Mouse (Mus musculus) lung, embryonic 15.5 days (tissue): Measurements from ENCODE around the gene Col15a1. TPM values are rescaled to one million over a fixed set of nuclear protein-coding genes. Genes with fewer than 3 reads are reported as not detected.
A peak's percentile ranks its signal among the peaks of the same experiment; 100 is the strongest.

Source experiments
- ATAC-seq: fragments of 200-750 bp; cut with Nextera tagmentation; 2 replicates; pipeline ENCODE4 v1.8.0; 2017; ENCODE audit warnings: moderate number of reproducible peaks, borderline replicate concordance; ENCODE audit not compliant: low FRiP score, low TSS enrichment; ENCODE audit errors: extremely low read depth
- H3K27ac ChIP-seq: fragments of 300-500 bp; sonication (generic); 2 replicates; pipeline ENCODE4 v1.5.1; 2015; ENCODE audit warnings: moderate library complexity, mild to moderate bottlenecking, inconsistent platforms
- H3K27me3 ChIP-seq: fragments of 300-500 bp; sonication (generic); 2 replicates; pipeline ENCODE4 v1.6.1; 2015; ENCODE audit warnings: inconsistent platforms
- H3K36me3 ChIP-seq: fragments of 300-500 bp; sonication (generic); 2 replicates; pipeline ENCODE4 v1.6.1; 2015; ENCODE audit warnings: inconsistent platforms
- H3K4me1 ChIP-seq: fragments of 300-500 bp; sonication (generic); 2 replicates; pipeline ENCODE4 v1.6.1; 2015; ENCODE audit warnings: inconsistent platforms
- H3K4me2 ChIP-seq: fragments of 300-500 bp; sonication (generic); 2 replicates; pipeline ENCODE4 v1.6.1; 2015; ENCODE audit warnings: inconsistent platforms, mild to moderate bottlenecking, moderate library complexity
- H3K4me3 ChIP-seq: fragments of 300-500 bp; sonication (generic); 2 replicates; pipeline ENCODE4 v1.5.1; 2015; ENCODE audit warnings: mild to moderate bottlenecking, inconsistent platforms
- H3K9ac ChIP-seq: fragments of 300-500 bp; sonication (generic); 2 replicates; pipeline ENCODE4 v1.6.1; 2015; ENCODE audit warnings: inconsistent platforms
- H3K9me3 ChIP-seq: fragments of 300-500 bp; sonication (generic); 2 replicates; pipeline ENCODE4 v1.6.1; 2016; ENCODE audit warnings: inconsistent platforms
- WGBS: fragments of 180-500 bp; shearing (Covaris S2); methylation state at CpG from one replicate; pipeline ENCODE4 v1.1.7; 2015; 5-methylcytosine and 5-hydroxymethylcytosine counted together
- polyA plus RNA-seq: library from polyadenylated mRNA; unstranded; fragments of >200 nt; fragmentation: Nextera tagmentation; extraction: Ambion mirVana; gene quantifications from 2 replicates; pipeline ENCODE4 v1.2.1, GENCODE M21; 2015

Col15a1 gene
- polyA plus RNA-seq, 1 experiment from 2014 or later: 25.8 TPM

DNA sequence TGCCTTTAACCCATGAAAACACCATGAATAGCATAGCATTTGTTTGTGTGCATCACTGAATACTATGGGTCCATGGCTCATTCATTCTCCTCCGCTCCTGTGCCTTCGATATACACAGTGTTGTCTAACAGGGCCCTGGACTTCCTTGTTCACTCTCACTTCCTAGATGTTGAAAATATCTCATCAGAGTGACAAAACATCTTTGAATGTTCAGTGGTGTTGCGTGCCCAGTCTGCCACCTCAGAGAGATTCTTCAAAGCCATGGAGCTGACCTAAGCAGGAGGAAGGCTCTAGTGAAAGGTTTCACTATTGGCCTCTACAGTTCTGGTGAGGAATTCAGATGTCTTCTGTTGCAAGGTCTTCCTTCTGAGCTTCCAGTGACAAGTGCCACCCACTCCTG lies 125.6 kb downstream of the Col15a1 start:
- H3K9ac ChIP-seq: no peak overlapping the region
- no peak overlapping the region for H3K27ac ChIP-seq
- H3K4me3 ChIP-seq: no peak overlapping the region
- ATAC-seq: no peak
- H3K36me3 ChIP-seq: no peaks in the 10 kb centered on the region
- WGBS: 89% methylated on average over 3 of the region's 3 CpGs
- 0 out of 2 replicates have a peak, but pooled peaks cover 5% of the 10 kb centered on the region for H3K4me1 ChIP-seq
- H3K27me3 ChIP-seq: no peaks in the 10 kb centered on the region
- no peak overlapping the region for H3K4me2 ChIP-seq
- H3K9me3 ChIP-seq: no peaks in the 10 kb centered on the region

DNA sequence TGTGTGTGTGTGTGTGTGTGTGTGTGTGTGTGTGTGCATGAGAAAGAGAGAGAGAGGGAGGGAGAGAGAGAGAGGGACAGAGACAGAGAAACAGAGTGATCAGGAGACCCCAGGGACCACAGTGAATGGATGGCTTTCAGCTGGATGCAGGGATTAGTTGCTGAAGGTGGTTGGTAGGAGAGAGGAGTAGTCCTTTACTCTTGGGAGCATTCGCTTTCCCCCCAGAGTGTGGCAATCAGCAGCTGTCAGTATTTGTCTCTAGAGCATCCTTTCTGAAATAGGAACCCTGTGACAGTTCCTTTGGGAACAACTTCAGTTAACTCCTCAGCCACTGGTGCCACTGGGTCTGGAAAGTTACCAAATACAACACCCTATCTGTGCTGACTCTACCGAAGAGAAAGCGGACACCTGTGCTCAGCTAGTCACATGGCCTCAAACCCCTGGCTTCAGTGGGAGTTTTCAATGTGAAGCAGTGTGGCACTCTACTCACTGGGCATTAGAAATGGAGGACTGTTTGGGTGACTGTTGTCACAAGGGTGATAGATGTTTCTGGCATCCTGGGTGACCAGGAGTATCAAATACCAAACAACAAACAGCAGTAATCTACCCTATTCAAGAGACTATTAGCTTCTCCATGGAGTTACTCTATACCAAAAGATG lies 129.1 kb downstream of the Col15a1 start:
- 60% methylated on average over 3 of the region's 3 CpGs for WGBS
- H3K4me3 ChIP-seq: no peak overlapping the region
- no peak for ATAC-seq
- H3K36me3 ChIP-seq: no peaks in the 10 kb centered on the region
- H3K9me3 ChIP-seq: no peaks in the 10 kb centered on the region
- H3K27ac ChIP-seq: no peak overlapping the region
- H3K27me3 ChIP-seq: no peaks in the 10 kb centered on the region
- no peak overlapping the region for H3K4me2 ChIP-seq
- no peak overlapping the region for H3K9ac ChIP-seq
- no peaks in the 10 kb centered on the region for H3K4me1 ChIP-seq

DNA sequence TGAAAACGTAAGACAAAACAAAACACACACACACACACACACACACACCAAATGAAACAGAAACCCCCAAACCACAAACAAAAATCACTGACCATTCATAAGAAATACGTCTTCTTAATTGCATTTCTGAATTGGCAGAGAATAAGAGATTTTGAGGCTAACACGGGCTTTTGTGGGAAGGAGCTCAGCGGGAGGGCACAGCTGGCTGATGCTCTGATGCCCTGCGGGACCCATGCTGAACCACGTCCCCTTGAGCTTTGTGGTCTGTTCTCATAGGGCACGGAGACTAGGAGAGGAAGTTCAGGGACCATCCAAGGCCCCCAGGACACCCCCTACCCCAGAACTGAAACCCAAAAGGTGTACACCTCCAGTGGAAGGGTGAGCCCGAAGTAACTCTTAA lies 134.7 kb downstream of the Col15a1 start:
- WGBS: 50% methylated on average over 8 of the region's 8 CpGs
- no peak overlapping the region for H3K27ac ChIP-seq
- H3K4me1 ChIP-seq: no peaks in the 10 kb centered on the region
- H3K4me3 ChIP-seq: no peak overlapping the region
- no peak for ATAC-seq
- no peak overlapping the region for H3K4me2 ChIP-seq
- H3K9me3 ChIP-seq: no peaks in the 10 kb centered on the region
- H3K27me3 ChIP-seq: no peaks in the 10 kb centered on the region
- H3K9ac ChIP-seq: no peak overlapping the region
- no peaks in the 10 kb centered on the region for H3K36me3 ChIP-seq

DNA sequence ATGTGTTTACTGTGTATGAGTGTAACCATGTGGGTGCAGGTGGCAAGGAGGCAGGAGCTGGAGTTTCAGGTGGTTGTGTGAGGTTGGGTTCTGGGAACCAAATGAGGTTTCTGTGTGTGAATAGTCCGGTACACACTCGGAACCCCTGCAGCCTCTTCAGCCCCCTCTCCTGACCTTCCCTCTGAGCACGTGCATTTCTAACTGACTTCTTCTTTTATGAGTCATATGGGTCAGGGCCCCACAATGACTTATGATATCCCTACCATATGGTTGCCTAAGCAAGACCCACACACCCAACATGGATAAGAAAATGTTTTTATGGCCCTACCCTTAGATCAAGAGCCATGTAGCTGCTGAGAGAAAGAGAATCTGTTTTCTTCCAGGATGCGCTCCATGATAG lies 139.1 kb downstream of the Col15a1 start:
- no peak overlapping the region for H3K9ac ChIP-seq
- H3K36me3 ChIP-seq: no peaks in the 10 kb centered on the region
- WGBS: 75% methylated on average over 4 of the region's 4 CpGs
- no peak for ATAC-seq
- H3K4me3 ChIP-seq: no peak overlapping the region
- no peaks in the 10 kb centered on the region; the same call in 1 of the 2 replicates for H3K27me3 ChIP-seq
- no peaks in the 10 kb centered on the region for H3K9me3 ChIP-seq
- H3K4me1 ChIP-seq: peaks cover 9% of the 10 kb centered on the region
- no peak overlapping the region for H3K27ac ChIP-seq
- no peak overlapping the region for H3K4me2 ChIP-seq

DNA sequence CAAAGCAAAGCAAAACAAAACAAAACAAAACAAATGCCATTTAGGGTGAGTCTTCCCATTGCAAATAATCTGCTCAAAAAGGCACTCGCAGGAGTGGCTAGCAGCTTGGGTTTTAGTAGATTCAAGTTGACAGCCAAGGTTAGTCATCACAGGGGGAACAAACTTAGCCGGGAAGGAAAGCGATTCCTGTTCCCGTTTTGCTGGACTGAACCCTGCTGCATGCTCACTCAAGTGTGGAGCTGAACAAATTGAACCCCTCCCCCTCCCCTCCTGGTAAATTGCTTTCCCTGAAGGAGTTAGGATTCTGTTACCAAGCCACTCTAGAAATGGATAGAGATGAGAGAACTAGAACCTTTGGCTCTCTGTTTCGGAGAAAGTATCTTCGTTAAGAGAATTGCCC lies 141.8 kb downstream of the Col15a1 start:
- no peaks in the 10 kb centered on the region; the same call in 1 of the 2 replicates for H3K27me3 ChIP-seq
- no peaks in the 10 kb centered on the region for H3K9me3 ChIP-seq
- no peak overlapping the region for H3K27ac ChIP-seq
- ATAC-seq: no peak
- WGBS: 52% methylated on average over 6 of the region's 6 CpGs
- H3K36me3 ChIP-seq: no peaks in the 10 kb centered on the region
- H3K4me2 ChIP-seq: no peak overlapping the region
- no peak overlapping the region for H3K9ac ChIP-seq
- peaks cover 20% of the 10 kb centered on the region for H3K4me1 ChIP-seq
- no peak overlapping the region for H3K4me3 ChIP-seq

DNA sequence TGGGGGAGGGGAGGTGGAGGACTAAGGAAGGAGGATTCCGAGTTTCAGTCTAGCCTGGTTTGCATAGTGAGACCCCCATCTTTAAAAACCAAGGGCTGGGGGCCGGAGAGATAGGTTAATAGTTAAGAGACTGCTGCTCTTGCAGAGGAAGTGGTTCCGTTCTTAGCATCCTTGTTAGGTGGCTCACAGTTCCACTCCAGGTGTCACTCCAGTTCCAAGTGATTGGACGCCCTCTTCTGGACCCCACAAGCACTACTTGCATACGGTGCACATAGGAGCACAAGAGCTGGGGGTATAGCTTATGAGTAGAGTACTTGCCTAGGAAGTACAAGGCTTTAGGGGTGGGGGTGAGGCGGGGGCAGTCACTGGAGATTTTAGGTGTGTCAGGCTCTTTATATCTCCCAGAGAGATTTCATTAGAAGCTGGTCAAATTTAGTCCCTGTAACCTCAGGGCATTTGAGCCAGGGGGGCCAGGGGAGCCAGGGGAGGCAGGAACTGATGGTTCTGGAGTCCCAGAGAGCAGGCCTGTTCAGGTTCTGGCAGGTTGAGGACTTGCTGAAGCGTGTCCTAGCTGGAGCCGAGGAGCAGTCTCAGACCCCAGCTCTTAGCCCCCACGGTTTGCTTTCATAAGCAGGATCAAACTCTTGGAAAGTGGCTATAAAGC lies 143.6 kb downstream of the Col15a1 start:
- peak overlapping the region; percentile 74 for H3K27ac ChIP-seq
- peak overlapping the region; percentile 86 for H3K4me3 ChIP-seq
- H3K9me3 ChIP-seq: no peaks in the 10 kb centered on the region
- peak overlapping the region; percentile 55 for H3K9ac ChIP-seq
- peaks cover 21% of the 10 kb centered on the region for H3K4me1 ChIP-seq
- no peak for ATAC-seq
- H3K4me2 ChIP-seq: peak overlapping the region; percentile 91
- H3K27me3 ChIP-seq: no peaks in the 10 kb centered on the region; the same call in 1 of the 2 replicates
- no peaks in the 10 kb centered on the region for H3K36me3 ChIP-seq
- 20% methylated on average over 9 of the region's 9 CpGs for WGBS

DNA sequence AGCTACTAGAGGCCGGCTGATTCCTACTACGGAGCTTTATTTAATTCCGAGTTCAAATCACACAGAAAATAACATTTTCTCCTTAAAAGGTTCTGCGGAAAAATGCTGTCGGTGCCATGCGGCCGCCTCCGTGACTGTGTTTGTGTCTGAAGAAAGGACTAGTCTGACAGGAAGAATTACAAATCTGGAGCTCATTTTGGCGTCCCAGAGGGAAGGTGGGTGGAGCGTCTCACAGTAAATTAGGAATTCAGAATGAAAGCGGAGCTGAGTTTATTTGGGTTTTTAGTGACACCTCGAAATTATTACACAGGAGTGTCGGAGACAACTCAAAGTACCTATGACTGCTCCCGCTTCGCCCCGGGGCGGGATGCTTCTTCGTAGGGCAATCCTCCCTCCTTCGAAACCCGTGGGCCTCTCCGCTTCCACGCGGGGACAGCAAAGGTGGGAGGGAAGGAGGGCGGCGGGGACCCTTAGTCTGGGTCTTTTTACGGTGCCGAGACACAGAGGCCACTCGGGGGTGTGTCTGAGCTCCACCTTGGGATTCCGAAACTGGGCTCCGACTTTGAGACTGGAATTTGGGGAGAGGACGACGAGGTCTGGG lies 144.2 kb downstream of the Col15a1 start:
- peak; percentile 0; the same call in 1 of the 2 replicates for ATAC-seq
- WGBS: under 1% methylated on average over 32 of the region's 32 CpGs
- no peaks in the 10 kb centered on the region for H3K9me3 ChIP-seq

DNA sequence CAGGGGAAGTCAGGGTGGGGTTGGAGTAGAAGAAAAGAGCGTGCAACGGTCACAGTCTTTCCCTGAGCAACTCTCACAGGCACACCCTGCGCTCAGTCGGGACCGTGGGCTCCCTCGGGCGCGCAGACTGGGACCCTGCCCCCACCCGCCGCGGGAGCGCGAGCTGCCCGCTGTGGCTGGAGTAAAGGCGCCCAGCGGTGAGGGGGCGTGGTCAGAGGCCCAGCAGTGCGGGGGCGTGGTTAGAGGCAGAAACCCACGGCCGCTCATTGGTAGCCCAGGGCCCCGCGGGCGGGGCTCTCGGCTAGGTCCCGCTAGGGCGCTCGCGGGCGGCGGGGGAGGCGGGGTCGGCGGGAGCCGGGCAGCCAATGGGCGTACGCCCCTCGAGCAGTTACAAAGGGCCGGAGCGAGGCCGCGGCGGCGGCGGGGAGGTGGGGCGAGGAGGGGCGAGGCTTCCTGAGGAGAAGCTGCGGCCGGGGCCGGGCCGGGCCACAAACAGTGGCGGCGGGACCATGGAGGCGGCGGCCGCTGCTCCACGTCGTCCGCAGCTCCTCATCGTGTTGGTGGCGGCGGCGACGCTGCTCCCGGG lies 144.9 kb downstream of the Col15a1 start, which contains the start of gene Tgfbr1:
Gene Tgfbr1, plus strand, starts transcription at position 420 of the 586 bp plus-strand sequence.
- 1% methylated on average over 53 of the region's 65 CpGs for WGBS
- Histone ChIP-seq H3K4me3 (peak within 1 kb of the TSS; percentile 86), H3K4me1 (peaks cover 21% of the 10 kb centered on the region), H3K36me3 (no peaks in the 10 kb centered on the region), H3K27me3 (no peaks in the 10 kb centered on the region; the same call in 1 of the 2 replicates), H3K9ac (peak within 1 kb of the TSS; percentile 91), H3K4me2 (peak within 1 kb of the TSS; percentile 91), H3K9me3 (no peaks in the 10 kb centered on the region), H3K27ac (peak within 1 kb of the TSS; percentile 96)
- peak; percentile 100 for ATAC-seq

More for the DNA sequence above, 144.2 kb downstream of the Col15a1 start:
- peak overlapping the region; percentile 91 for H3K4me2 ChIP-seq
- peak overlapping the region; percentile 74 for H3K27ac ChIP-seq
- peaks cover 21% of the 10 kb centered on the region for H3K4me1 ChIP-seq
- no peaks in the 10 kb centered on the region for H3K36me3 ChIP-seq
- no peaks in the 10 kb centered on the region; the same call in 1 of the 2 replicates for H3K27me3 ChIP-seq
- peak overlapping the region; percentile 86 for H3K4me3 ChIP-seq
- peak overlapping the region; percentile 55 for H3K9ac ChIP-seq

DNA sequence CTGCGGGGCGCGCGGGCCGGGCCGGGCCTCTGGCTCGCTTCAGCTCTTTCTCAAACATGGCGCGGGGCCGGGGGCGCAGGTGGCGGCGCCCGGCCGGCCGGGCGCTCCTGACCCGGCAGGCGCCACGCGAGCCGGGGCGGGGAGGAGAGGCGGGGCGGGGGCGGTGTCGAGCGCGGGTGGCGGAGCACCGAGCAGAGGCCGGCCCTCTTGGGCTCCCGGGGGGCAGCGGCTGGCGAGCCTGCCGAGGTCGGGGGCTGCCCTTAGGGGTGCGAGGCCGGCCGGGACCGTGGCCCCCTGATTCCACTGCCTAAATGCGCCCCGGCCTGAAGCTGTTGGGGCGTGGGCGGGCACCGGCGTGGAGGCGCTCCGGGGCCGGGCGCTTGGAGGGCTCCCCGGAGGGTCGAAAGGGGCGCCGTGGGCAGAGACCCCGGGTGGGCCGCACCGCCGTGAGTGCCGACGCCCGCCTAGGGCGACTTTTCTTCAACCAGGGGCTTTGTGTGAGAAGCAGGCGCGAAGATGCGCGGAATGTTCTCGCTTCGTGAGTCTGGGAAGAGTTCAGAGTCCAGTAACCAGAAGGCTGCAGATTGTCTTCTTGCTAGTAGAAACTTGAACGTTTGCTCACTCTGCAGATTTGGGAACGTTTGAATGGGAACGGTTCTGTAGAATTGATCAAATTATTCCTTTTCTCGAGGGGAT lies 145.6 kb downstream of the Col15a1 start:
- Histone ChIP-seq H3K4me3 (peak overlapping the region; percentile 86), H3K9ac (peak overlapping the region; percentile 91), H3K36me3 (no peaks in the 10 kb centered on the region), H3K9me3 (no peaks in the 10 kb centered on the region), H3K27ac (peak overlapping the region; percentile 96), H3K4me1 (peaks cover 21% of the 10 kb centered on the region), H3K27me3 (no peaks in the 10 kb centered on the region), H3K4me2 (peak overlapping the region; percentile 91)
- under 1% methylated on average over 62 of the region's 73 CpGs for WGBS
- peak; percentile 74 for ATAC-seq

DNA sequence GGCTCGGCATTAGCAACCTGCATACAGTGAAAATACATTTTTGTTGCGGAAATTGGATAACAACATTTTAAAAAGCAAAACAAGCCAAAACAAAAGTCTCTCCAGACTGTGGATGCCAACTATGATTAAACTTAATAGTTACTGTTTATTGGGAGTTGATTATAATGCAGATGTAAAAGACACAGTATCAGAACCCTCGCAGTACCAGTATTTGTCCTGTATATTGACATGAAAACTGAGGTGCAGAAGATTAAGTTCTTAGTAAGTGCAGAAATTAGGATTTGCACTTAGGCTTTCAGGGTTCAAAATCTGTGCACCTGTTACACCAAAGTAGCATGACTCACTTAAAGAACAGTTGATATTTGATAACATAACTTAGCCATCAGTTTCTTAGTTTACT lies 146.3 kb downstream of the Col15a1 start:
- ATAC-seq: no peak
- 27% methylated on average over 3 of the region's 3 CpGs for WGBS
- Histone ChIP-seq H3K9me3 (no peaks in the 10 kb centered on the region), H3K4me2 (peak overlapping the region; percentile 91), H3K27ac (no peak overlapping the region), H3K4me3 (peak overlapping the region; percentile 86), H3K4me1 (peaks cover 21% of the 10 kb centered on the region), H3K9ac (peak overlapping the region; percentile 91; the same call in 1 of the 2 replicates), H3K36me3 (no peaks in the 10 kb centered on the region), H3K27me3 (no peaks in the 10 kb centered on the region)

DNA sequence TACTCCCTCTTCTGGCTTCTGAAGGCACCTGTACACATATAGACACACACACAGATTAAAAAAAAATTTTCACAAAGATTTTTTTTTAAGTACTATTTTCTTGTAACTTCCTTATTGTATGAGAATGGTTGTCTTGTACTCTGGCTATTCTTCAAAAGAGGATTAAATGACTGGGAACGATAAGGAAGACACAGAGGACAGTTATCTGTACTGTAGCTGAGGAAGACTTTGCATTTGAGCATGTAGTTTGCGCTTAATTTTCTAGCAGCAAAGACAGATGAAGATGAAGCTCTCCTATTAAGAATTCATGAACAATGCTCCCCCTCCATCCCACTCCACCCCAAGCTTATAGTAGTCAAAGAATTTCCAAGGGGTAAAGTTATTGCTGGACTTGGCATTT lies 154.7 kb downstream of the Col15a1 start:
- 76% methylated on average over 2 of the region's 2 CpGs for WGBS
- ATAC-seq: no peak
- H3K27ac ChIP-seq: no peak overlapping the region
- H3K4me3 ChIP-seq: no peak overlapping the region
- H3K27me3 ChIP-seq: no peaks in the 10 kb centered on the region
- H3K36me3 ChIP-seq: no peaks in the 10 kb centered on the region
- H3K4me1 ChIP-seq: peaks cover 7% of the 10 kb centered on the region; the same call in 1 of the 2 replicates
- no peak overlapping the region for H3K4me2 ChIP-seq
- H3K9me3 ChIP-seq: no peaks in the 10 kb centered on the region
- H3K9ac ChIP-seq: no peak overlapping the region
